Mouse (Mus musculus): ENCODE results near the gene Slc27a3.

- TF ChIP-seq POLR2A (IDR thresholded peaks at IDR 0.05; ENCODE audit: low read depth, low read length) (no peak), CTCF (IDR thresholded peaks at IDR 0.05; ENCODE audit: extremely low read depth, insufficient read length, insufficient replicate concordance, low read depth, low read length) (no peak)
These were observed 49.6 kb downstream of the Slc27a3 start for GRCm38 (mm10) chr3:90340177-90340576.
